21 mouse cellular contexts compared by ENCODE assay signal in genomic region chr10:84414981-84415700, GRCm38 (mm10). TPM values are rescaled to one million over a fixed set of nuclear protein-coding genes. Genes with fewer than 3 reads are reported as not detected.
A peak's percentile ranks its signal among the peaks of the same experiment; 100 is the strongest.
DNase-seq lines count a peak whose midpoint lies in the region; ATAC-seq and TF ChIP-seq lines count a peak whose summit lies in the region.
"Had no signal": no experiment of that assay in that cellular context is flagged by ENCODE, and none has a peak within 500 bp of the region (broad histone marks: within the 10 kb centered on the region; RNA-seq: fewer than 3 reads in every experiment).

No protein-coding gene starts in this region.

- H3K4me2 ChIP-seq in forebrain, embryonic 13.5 days: no peak overlapping the region
- H3K4me2 ChIP-seq: heart, embryonic 13.5 days; hindbrain, embryonic 14.5 days; limb, embryonic 12.5 days; liver, embryonic 12.5 days had no signal

- peaks cover 64% of the 10 kb centered on the region for H3K4me1 ChIP-seq in forebrain, embryonic 13.5 days
- peaks cover 46% of the 10 kb centered on the region for H3K4me1 ChIP-seq in forebrain, embryonic 10.5 days

- no peak for TF ChIP-seq CTCF in layer of hippocampus, adult 2 months (conservative IDR thresholded peaks at IDR 0.05)

- no peaks in the 10 kb centered on the region for H3K9me3 ChIP-seq in forebrain, embryonic 13.5 days (replicated peaks)
- H3K9me3 ChIP-seq in forebrain, embryonic 10.5 days: no peaks in the 10 kb centered on the region
- H3K9me3 ChIP-seq: heart, embryonic 13.5 days; limb, embryonic 12.5 days; liver, embryonic 12.5 days had no signal

- peaks cover 3% of the 10 kb centered on the region for H3K36me3 ChIP-seq in forebrain, embryonic 13.5 days (ENCODE audit: poor library complexity, severe bottlenecking)
- H3K36me3 ChIP-seq in forebrain, embryonic 10.5 days (replicated peaks): peaks cover 36% of the 10 kb centered on the region
- H3K36me3 ChIP-seq: liver, embryonic 12.5 days had no signal

- H3K9ac ChIP-seq in forebrain, embryonic 13.5 days: no peak overlapping the region
- H3K9ac ChIP-seq: heart, embryonic 13.5 days; hindbrain, embryonic 14.5 days; limb, embryonic 12.5 days; liver, embryonic 12.5 days had no signal

- whole genome bisulfite sequencing in forebrain, embryonic 13.5 days: 67% methylated on average over 8 of the region's 8 CpGs
- WGBS in forebrain, embryonic 10.5 days: 91% methylated on average over 8 of the region's 8 CpGs

- no peak overlapping the region for H3K4me3 ChIP-seq in forebrain, embryonic 13.5 days
- H3K4me3 ChIP-seq in forebrain, embryonic 10.5 days: no peak overlapping the region
- no peak overlapping the region for H3K4me3 ChIP-seq in layer of hippocampus, adult 2 months
- H3K4me3 ChIP-seq: heart, embryonic 13.5 days; limb, embryonic 12.5 days; liver, embryonic 12.5 days had no signal

- no peaks in the 10 kb centered on the region for H3K27me3 ChIP-seq in forebrain, embryonic 13.5 days
- no peaks in the 10 kb centered on the region for H3K27me3 ChIP-seq in forebrain, embryonic 10.5 days (ENCODE audit: poor library complexity, severe bottlenecking)
- H3K27me3 ChIP-seq: heart, embryonic 13.5 days; limb, embryonic 12.5 days; liver, embryonic 12.5 days had no signal

- no peak for DNase-seq in forebrain, embryonic 10.5 days (ENCODE audit: extremely low spot score, low spot score)
- DNase-seq in layer of hippocampus, adult 2 months (ENCODE audit: low spot score in 2 of 2): no peak
- no peak for DNase-seq in layer of hippocampus, adult 9-10 months (ENCODE audit: low spot score)
- peak; percentile 82 for DNase-seq in cerebellum, adult 9-11 months
- DNase-seq in cerebellum, postnatal 36 days: peak; percentile 65 to 67
- DNase-seq in spleen, postnatal 14 days (ENCODE audit: low spot score in 2 of 2): no peak
- DNase-seq: adrenal gland, postnatal 36 days; embryo, embryonic 11 days; gastrocnemius, postnatal 36 days; kidney, postnatal 14 days; lung, adult 2 months; lung, postnatal 36 days; retina, postnatal 1 day; right cerebral cortex, postnatal 4 days had no signal

- H3K27ac ChIP-seq in forebrain, embryonic 13.5 days: peak overlapping the region; percentile 59
- no peak overlapping the region for H3K27ac ChIP-seq in forebrain, embryonic 10.5 days
- H3K27ac ChIP-seq in layer of hippocampus, adult 2 months: peak overlapping the region; percentile 69
- H3K27ac ChIP-seq: hindbrain, embryonic 14.5 days; limb, embryonic 12.5 days; liver, embryonic 12.5 days; stomach, postnatal 0 days had no signal

- peak; percentile 57 for ATAC-seq in forebrain, embryonic 13.5 days
- ATAC-seq: intestine, postnatal 0 days; liver, embryonic 12.5 days had no signal

RNA-seq across cellular contexts. Expression of gene Nuak1, which starts 25.3 kb away (rescaled TPM):
- 5.3 and 7.4 TPM in 2 replicates for polyA plus RNA-seq in forebrain, embryonic 13.5 days (2015; fragmentation: Nextera tagmentation; extraction: Ambion mirVana)
- polyA plus RNA-seq in forebrain, embryonic 10.5 days (2016; fragmentation: Nextera tagmentation; extraction: Ambion mirVana): 2.1 and 2.4 TPM in 2 replicates
- total RNA-seq in layer of hippocampus, adult 2 months (2021): 10 to 100 TPM; 47.9 to 51.4 TPM

Comparison
In these comparisons a context has a peak if more than half of its experiments do, and no peak if none do; other contexts are left out.
1. DNase-seq: peak in cerebellum, adult 9-11 months (single experiment) and cerebellum, postnatal 36 days (2 of 2); none in forebrain, embryonic 10.5 days (single experiment), layer of hippocampus, adult 2 months (0 of 2), layer of hippocampus, adult 9-10 months (single experiment) and spleen, postnatal 14 days (0 of 2).